In the genomic region with DNA sequence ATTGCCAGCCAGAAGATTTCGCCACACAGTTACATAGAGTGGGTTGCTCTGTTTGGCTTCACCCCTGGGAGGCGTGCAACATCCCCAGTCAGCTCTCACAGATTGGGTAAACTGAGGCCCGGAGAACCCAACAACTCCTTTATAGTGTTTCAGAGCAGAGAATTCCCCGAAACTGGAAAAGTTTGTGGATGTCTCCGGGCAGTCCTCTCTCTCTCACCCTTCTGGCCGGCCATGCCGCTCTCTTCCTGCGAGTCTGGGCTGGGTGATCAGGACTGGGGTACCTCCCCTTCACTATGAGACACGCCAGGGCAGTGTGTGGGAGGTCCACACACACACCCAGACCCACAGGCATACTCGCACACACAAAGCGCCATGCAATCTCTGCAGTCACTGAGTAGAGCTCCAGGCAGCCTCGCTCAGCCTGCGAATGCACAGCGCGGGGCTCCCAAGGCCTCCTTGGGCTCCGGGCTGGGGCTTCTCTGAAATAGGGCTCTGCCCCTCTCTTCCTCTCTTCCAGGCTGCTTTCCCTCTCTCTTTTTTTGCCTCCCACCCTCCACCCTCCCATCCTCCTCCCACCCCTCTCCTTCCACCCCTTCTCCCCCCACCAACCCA, we compare ENCODE assay signal across 8 mouse cellular contexts. TPM values are rescaled to one million over a fixed set of nuclear protein-coding genes. Genes with fewer than 3 reads are reported as not detected.
DNase-seq lines count a peak whose midpoint lies in the region; ATAC-seq and TF ChIP-seq lines count a peak whose summit lies in the region.

No protein-coding gene starts in this region.

- peak overlapping the region; percentile 80 for H3K4me2 ChIP-seq in limb, embryonic 14.5 days (replicated peaks; ENCODE audit: low read depth, low read length, severe bottlenecking)
- H3K4me2 ChIP-seq in midbrain, embryonic 12.5 days (replicated peaks) = peak overlapping the region; percentile 81

- H3K9ac ChIP-seq in heart, adult 2 months (ENCODE audit: low read depth, low read length) = peak overlapping the region; percentile 90
- peak overlapping the region; percentile 75 for H3K9ac ChIP-seq in limb, embryonic 14.5 days (ENCODE audit: low read depth, low read length, severe bottlenecking)
- H3K9ac ChIP-seq in midbrain, embryonic 12.5 days (replicated peaks) = peak overlapping the region; percentile 89

- H3K36me3 ChIP-seq in heart, adult 2 months (ENCODE audit: control insufficient read depth, insufficient read depth, low read length) = no peaks in the 10 kb centered on the region
- H3K36me3 ChIP-seq in limb, embryonic 14.5 days (ENCODE audit: control insufficient read depth, insufficient read depth, low read length) = no peaks in the 10 kb centered on the region
- no peaks in the 10 kb centered on the region for H3K36me3 ChIP-seq in midbrain, embryonic 12.5 days

- 0 out of 2 replicates have a peak, but pooled peaks have one; percentile 27 for TF ChIP-seq POLR2A in heart, adult 2 months (IDR thresholded peaks at IDR 0.05; ENCODE audit: insufficient read depth, low read depth, low read length)
- TF ChIP-seq POLR2A in limb, embryonic 14.5 days (IDR thresholded peaks at IDR 0.05; ENCODE audit: borderline replicate concordance, extremely low read depth, insufficient read depth, insufficient read length) = 0 out of 2 replicates have a peak, but pooled peaks have one; percentile 55

- H3K27ac ChIP-seq in heart, adult 2 months = peak overlapping the region; percentile 91
- peak overlapping the region; percentile 99 for H3K27ac ChIP-seq in limb, embryonic 14.5 days (replicated peaks; ENCODE audit: low read depth, low read length)
- H3K27ac ChIP-seq in midbrain, embryonic 12.5 days (replicated peaks) = peak overlapping the region; percentile 98

- peak overlapping the region; percentile 67 for H3K4me3 ChIP-seq in heart, adult 2 months
- H3K4me3 ChIP-seq in limb, embryonic 14.5 days (replicated peaks; ENCODE audit: low read length) = peak overlapping the region; percentile 60
- H3K4me3 ChIP-seq in midbrain, embryonic 12.5 days = peak overlapping the region; percentile 83

- H3K79me2 ChIP-seq in heart, adult 2 months (replicated peaks; ENCODE audit: control insufficient read depth, insufficient read depth, low read length) = no peaks in the 10 kb centered on the region

- peaks cover 2% of the 10 kb centered on the region for H3K4me1 ChIP-seq in heart, adult 2 months (ENCODE audit: control insufficient read depth, insufficient read depth, low read length)
- peaks cover 9% of the 10 kb centered on the region; the same call in 1 of the 2 replicates for H3K4me1 ChIP-seq in limb, embryonic 14.5 days (ENCODE audit: control insufficient read depth, insufficient read depth, low read length)
- H3K4me1 ChIP-seq in midbrain, embryonic 12.5 days = peaks cover 44% of the 10 kb centered on the region

- TF ChIP-seq EP300 in heart, adult 2 months (IDR thresholded peaks at IDR 0.05; ENCODE audit: insufficient read depth, low read depth, low read length) = no peak

- no peak for TF ChIP-seq CTCF in heart, adult 2 months (IDR thresholded peaks at IDR 0.05)

- no peaks in the 10 kb centered on the region for H3K27me3 ChIP-seq in heart, adult 2 months (ENCODE audit: control insufficient read depth, insufficient read depth, low read length)
- no peaks in the 10 kb centered on the region for H3K27me3 ChIP-seq in limb, embryonic 14.5 days (ENCODE audit: control insufficient read depth, insufficient read depth, low read length)
- H3K27me3 ChIP-seq in midbrain, embryonic 12.5 days = no peaks in the 10 kb centered on the region

- 3% methylated on average over 16 of the region's 16 CpGs for WGBS in heart, adult 2 months
- 3% methylated on average over 16 of the region's 16 CpGs for WGBS in limb, embryonic 14.5 days
- WGBS in midbrain, embryonic 12.5 days = 3% methylated on average over 16 of the region's 16 CpGs

- H3K9me3 ChIP-seq in limb, embryonic 14.5 days (ENCODE audit: control insufficient read depth, low read length) = no peaks in the 10 kb centered on the region
- no peaks in the 10 kb centered on the region for H3K9me3 ChIP-seq in midbrain, embryonic 12.5 days

- DNase-seq in CD4-positive, CD25-positive, alpha-beta regulatory T cell, adult 2 months (ENCODE audit: low read depth, low spot score) = peak; percentile 42
- peak; percentile 63 for DNase-seq in embryo, embryonic 9.5 days (ENCODE audit: extremely low spot score)
- peak; percentile 67 to 70 for DNase-seq in heart, adult 2 months
- peak; percentile 60 for DNase-seq in kidney, adult 18-20 months
- peak; percentile 20 for DNase-seq in limb, embryonic 14.5 days (ENCODE audit: low spot score)
- peak; percentile 9 to 34 for DNase-seq in spleen, postnatal 10 days (ENCODE audit: low spot score in 2 of 2)

- ATAC-seq in CD4-positive, CD25-positive, alpha-beta regulatory T cell, adult 4 months = no peak
- ATAC-seq in limb, embryonic 14.5 days (ENCODE audit: low FRiP score, low read depth) = peak; percentile 63
- peak; percentile 63 for ATAC-seq in midbrain, embryonic 12.5 days (ENCODE audit: low FRiP score, low read depth)

- intact Hi-C loops in heart, adult 2 months (cut with DNase I) = loop anchor here (1.0 kb wide), 1 partner anchor 70 kb away; no protein-coding TSS in a partner anchor

RNA-seq across cellular contexts. Expression of a gene that starts 0.7 kb away (rescaled TPM):
- polyA plus RNA-seq in CD4-positive, CD25-positive, alpha-beta regulatory T cell, adult 4 months (2017; shearing (Covaris generic)) = 1 to 10 TPM; 2.4 to 4.8 TPM
- 10 to 100 TPM; 14.3 to 22.4 TPM for total RNA-seq in heart, adult 2 months (2021)
- 15.3 and 18.0 TPM in 2 replicates for polyA plus RNA-seq in heart, adult 2 months (2012; rRNA removed)
- polyA plus RNA-seq in limb, embryonic 14.5 days (2012; rRNA removed) = 47.6 and 57.0 TPM in 2 replicates
- polyA plus RNA-seq in limb, embryonic 14.5 days (2014; fragmentation: Nextera tagmentation; extraction: Ambion mirVana) = 54.3 and 60.3 TPM in 2 replicates
- polyA plus RNA-seq in midbrain, embryonic 12.5 days (2016; fragmentation: Nextera tagmentation; extraction: Ambion mirVana) = 79.1 and 91.2 TPM in 2 replicates
